Mouse (Mus musculus) left cerebral cortex, postnatal 25 days (tissue): ENCODE measurements around the gene Rreb1. TPM values are rescaled to one million over a fixed set of nuclear protein-coding genes. Genes with fewer than 3 reads are reported as not detected.

Experiments used
- DNase-seq, 2 experiments: peaks; one replicate each; pipeline ENCODE4 v3.0.0; 2022; ENCODE audit warnings: low spot score in 2 of 2, mixed read lengths in 1 of 2
- intact Hi-C: fragments of 180-260 bp; cut with DNase I; formaldehyde crosslinking; loops from one replicate; pipeline ENCODE4 v1.15.1; 2025
- total RNA-seq, 2 experiments: library from RNA; stranded (reverse); gene quantifications; 2 replicates each; pipeline ENCODE4 v1.2.3; 2021

The Rreb1 gene
- total RNA-seq, 2 experiments from 2014 or later = 29.4 to 30.1 TPM

DNA sequence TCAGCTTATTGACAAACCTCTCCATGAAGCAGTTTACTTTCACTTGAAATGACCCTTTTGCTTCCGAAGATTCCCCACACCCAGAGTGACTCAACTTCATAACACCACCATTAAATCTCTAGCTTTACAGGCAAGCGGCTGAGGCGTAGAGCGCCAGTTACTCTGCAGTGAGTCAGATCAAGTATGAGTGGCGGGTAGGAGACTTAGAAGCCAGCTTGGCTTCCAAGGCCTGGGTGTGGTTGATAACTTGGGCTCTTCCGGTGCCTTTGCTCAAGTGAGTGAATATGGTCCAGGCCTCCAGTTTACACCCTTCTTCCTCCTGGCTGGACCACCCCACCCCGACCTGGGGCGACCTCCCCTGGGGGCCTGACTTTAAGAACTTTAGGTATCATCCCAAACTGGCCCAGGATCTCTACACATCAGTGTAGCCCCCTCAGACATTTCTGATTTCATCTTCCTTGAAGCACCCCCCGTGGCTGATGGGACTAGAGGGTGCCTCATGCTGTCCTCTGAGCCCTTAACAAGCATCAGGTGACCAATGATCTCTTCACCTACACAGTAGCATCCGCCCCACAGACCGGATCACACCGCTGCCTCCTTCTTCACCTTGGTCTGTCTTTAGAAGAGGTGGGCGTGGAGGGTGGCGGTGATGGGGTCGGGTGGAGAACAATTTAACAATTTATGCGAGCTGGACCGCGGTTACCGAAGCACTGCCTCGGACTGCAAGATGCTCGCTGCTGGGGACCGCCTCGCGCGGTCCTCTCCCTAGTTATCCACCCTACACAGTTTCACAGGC lies 651 bp upstream of the Rreb1 start:
- DNase-seq = peak in 1 of 2 experiments; percentile 16
- intact Hi-C loops = no loop called here

DNA sequence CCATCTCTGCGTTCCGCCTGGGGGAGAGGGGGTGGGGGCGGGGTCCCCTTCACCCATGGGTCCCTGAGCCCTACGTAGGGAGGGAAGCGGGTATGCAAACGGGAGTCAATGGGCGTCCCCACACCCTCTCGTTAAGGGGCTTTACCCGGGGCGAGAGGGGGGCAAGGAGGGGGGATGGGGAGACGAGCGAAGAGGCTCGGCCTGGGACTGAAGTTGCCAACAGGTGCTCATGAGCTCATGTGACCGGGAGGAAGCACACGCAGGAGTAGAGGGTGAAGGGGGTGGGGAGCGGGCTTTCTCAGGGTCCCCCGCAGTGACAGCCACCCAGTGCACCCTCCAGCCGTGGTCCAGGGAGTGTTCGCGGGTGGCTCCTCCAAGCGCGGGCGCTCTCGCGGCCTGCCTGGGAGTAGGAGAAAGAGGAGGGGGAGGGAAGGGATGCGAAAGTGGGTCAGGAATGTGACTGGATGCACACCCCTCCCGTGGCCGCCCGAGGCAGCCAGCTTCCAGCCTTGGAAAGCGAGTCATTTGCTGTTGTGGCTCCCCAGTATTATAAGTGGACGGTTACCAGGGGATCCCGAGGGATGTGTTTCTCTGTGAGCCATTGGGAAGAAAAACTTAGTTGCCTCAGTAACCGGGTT lies 513 bp downstream of the Rreb1 start:
- intact Hi-C loops = no loop called here
- DNase-seq = peak; percentile 23 to 48

DNA sequence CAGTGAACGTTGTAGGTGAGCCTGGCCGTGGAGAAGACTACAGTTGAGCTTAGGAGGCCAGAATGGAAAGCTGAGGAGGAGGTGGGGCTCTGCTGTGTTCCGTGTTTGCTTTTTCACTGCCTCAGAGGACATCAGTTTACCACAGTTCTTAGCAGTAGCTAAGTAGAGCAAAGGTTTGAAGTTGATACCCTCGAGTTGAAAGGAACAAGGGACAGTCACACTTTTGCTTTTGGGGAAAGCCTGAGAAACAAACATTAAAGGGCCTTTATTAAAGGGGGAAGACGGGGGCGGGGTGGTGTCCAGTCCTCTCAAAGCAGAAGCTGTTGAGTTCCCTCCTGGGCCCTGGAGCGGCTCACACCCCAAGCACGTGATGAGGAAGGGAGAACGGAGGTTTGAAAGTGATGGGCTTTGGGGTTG lies 1.1 kb downstream of the Rreb1 start:
- no peak for DNase-seq
- intact Hi-C loops = no loop called here

DNA sequence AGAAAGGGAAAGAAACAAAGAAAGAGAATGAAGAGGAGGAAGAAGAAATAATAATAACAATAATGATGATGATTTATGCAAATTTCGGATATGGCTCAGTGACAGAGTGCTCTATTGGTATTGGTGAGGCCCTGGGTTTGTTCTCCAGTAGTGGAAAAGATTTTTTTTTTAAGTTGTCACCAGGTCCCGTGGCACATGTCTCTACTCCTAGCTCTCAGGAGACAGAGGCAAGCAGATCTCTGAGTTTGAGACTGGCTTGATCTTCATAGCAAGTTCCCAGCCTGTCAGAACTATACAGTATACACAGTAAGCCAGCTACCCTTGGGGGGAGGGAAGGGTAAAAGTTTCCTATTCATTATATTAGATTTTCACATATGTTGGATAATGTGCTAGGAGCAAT lies 3.4 kb downstream of the Rreb1 start:
- no peak for DNase-seq
- intact Hi-C loops = no loop called here

DNA sequence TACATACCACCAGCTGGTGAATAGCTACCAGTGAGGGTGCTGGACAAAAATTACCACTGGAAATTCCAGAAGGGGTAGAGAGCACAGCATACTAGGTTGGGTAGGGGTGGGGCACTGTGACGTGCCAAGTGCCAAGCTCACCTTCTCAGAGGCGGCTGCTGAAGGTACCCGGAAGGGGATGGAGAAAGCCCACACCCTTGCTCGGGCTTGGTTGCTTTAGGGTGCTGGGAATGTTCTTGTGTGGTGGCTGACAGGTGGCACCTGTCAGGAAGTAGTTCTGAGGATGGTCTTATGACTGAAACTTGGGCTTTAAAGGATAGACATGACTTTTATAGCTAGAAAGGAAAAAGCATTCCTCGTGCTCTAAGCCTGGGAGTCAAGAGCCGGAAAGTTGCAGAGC lies 3.9 kb downstream of the Rreb1 start:
- intact Hi-C loops = no loop called here
- no peak for DNase-seq

DNA sequence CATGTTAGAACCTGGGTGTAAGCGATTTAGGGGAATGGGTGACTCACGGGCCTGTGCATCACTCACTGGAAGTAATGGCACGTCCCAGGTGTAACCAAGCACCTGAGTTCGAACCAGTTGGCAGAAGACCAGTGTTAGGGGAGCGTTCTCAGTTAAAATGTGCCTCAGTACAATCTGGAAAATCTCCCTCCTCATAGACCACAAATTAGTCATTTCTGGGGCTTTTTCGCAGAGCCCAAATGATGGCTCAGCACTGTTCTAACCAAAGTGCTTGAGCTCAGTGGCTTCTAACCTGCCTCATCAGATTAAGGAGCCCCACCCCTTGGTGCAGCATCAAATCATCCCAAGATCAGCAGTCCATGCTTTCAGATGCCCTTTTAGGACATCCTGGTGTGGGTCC lies 5.5 kb downstream of the Rreb1 start:
- intact Hi-C loops = no loop called here
- DNase-seq = no peak

DNA sequence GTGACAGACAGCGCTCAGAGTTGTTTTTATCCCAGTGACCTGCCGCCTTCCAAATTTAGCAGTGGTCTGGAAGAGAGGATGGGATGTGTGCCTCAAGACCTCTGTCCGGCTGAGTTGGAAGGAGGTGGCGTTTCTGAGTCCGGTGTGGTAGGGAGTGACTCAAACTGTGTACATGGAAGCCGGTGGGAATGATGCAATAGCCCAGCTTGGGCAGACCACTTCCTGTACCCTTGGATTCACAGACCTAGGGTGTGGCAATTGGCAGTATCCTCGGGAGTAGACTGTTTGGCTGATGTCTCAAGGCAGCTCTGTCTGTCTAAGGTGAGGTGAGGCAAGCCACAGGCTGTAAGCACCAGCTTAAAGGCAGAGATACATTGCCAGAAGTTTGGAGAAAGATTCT lies 6.0 kb downstream of the Rreb1 start:
- intact Hi-C loops = no loop called here
- DNase-seq = no peak

DNA sequence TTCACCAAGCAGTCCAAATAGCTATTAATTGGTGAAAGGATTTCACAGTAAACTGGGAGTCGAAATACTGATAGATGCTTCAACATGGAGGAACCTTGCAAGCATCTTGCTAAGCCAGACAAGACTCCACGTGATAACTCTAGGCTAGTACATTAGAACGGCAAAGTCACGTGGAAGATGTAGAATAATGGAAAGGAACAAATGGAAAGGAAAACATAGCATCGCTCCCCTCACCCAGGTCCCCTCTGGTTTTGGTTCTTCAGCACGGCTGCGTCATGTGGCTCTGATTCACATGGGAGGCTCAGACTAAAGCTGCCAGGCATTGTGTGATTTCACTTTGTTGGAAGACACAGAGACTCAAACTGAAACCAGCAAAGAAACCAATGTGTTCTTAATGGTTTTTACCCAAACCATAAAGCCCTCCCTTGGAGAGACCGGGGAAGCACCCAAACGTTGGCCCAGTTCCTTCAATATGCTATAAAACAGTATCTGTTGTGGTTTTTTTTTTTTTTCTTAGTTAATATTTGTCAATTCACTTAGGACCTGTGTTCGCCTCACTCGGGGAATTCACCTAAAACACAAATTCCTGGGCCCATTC lies 14.6 kb downstream of the Rreb1 start:
- intact Hi-C loops = no loop called here
- DNase-seq = no peak

DNA sequence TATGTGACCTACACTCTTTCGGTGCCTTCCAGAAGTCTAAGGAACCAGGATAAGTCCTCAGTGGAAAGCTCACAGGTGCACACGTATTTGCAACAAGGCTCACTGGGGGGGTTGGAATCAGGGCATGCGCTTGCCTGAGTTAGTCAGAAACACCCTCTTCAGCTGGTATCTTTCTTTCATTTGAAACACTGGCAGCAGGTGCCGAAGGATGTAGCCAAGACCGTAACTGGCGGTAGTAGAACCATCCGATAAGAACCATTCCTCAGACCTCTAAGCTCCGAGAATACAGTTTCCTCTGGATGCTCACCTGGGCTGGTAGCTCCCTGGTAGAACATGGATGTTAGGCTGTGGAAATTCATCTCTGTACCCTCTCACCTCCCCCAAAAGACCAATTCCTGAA lies 20.6 kb downstream of the Rreb1 start:
- intact Hi-C loops = no loop called here
- no peak for DNase-seq

DNA sequence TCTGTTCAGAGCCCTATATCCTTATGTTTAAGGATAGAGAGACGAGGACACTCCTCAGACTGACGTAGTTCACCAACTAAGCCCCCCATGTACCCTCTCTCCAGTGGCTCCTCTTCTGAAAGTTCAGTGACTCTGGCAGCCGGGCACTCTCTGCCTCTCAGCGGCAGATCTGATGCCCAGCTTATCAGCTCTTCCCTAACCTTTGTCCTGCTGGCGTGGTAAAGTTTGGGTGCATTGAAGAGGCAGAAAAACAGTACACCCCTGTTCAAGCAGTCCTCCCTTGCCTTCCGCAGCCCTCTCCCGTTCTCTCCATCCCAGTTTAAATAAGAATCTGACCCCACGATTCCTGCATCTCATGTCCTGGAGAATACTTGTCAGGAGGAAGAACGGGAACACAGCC lies 21.2 kb downstream of the Rreb1 start:
- intact Hi-C loops = no loop called here
- DNase-seq = no peak

DNA sequence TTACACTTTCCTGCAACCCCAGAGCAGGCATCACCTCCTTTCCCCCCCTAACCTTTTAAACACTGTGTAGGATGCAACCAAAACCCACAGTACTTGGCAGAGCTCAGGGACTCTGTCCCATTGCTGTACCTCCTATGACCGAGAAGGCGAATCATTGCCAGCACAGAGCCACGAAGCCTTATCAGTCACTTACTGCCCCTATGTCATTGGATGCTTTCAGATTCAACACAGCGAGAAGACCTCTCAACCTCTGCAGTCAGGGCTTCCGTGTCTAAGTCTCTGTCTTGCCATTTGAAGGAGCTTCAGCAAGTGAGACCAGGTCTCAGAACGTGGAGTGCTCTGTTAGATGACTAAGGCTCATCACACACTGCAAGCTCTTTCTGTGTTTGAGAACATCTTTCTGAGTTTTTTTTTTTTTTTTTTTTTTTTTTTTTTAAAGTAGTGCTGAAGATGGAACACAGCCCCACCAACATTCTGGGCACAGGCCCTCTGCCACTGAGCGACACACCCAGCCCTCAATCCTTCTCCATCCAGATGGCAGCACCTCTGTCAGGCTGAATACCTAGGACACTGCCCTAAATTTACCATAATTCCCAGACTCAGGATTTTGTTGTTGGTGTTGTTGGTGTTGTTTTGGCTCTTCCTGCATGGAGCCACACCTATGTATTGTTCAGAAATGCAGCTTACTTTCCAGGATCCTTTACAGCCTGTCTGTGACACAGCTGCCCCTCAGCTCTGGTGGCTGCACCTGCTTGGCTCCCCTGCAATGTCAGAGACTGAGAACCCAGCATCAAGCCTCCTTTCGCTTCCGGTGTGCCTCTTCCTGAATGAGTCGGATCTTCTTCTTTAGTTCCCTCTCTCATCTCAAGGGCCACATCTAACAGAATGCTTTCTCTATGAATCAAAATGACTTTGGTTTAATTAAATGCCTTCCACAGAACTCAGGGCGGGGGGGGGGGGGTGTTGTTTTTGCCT lies 23.2 kb downstream of the Rreb1 start:
- no peak for DNase-seq
- intact Hi-C loops = loop anchor here (5.0 kb wide), 1 partner anchor 49 kb away; no protein-coding TSS in a partner anchor

DNA sequence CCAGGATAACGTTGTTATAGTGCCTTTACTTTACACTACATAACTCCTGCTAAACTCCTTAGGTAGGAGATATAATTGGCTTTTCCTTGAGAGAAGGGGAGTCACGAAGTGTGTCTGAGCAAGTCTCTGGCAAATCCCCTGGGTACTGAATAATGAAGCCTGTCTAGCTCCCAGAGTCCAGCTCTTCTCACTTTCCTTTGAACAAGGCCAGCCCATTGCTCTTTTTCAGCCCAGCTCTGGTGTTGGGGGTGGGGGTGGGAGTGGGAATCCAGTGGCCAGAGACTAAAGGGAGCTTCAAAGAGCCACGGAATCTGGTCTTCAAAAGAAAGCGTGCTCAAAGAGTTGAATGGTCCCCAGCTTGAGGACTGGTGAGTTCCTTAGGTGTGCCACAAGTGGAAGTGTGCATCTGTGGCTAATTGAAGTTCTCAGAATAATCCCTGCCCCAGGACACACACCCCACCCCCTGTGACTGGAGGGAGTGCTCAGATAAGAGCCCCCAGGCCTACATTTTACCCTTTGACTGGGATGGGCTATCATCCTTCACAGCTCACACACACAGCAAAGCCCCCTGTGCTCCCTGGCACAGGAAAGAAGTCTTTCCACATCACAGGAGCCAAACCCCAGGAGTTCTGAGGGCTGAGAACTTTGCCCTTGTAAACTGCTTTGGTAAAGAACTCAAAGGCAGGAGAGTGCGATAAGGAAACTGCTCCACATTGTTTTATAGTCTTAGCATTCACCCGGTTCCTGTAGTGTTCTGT lies 24.2 kb downstream of the Rreb1 start:
- DNase-seq = no peak
- intact Hi-C loops = loop anchor here (5.0 kb wide), 1 partner anchor 50 kb away; no protein-coding TSS in a partner anchor

DNA sequence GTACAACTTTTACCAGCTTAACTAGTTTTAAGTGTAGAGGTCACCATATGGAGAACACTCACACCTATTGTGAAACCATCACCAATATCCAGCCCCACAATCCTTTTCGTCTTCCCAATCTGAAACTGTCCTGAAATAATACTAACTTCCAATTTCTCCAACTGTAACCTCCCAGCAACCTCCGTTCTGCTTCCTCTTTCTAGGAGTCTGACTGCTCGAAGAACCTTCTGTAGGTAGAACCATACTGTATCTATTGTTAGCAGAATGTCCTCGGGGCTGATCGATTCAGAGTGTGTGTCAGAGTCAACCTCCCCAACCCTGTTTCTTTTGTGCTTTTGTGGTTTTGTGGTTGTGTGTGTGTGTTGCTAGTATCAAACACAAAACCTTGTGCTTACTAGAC lies 25.0 kb downstream of the Rreb1 start:
- intact Hi-C loops = loop anchor here (5.0 kb wide), 1 partner anchor 51 kb away; no protein-coding TSS in a partner anchor

DNA sequence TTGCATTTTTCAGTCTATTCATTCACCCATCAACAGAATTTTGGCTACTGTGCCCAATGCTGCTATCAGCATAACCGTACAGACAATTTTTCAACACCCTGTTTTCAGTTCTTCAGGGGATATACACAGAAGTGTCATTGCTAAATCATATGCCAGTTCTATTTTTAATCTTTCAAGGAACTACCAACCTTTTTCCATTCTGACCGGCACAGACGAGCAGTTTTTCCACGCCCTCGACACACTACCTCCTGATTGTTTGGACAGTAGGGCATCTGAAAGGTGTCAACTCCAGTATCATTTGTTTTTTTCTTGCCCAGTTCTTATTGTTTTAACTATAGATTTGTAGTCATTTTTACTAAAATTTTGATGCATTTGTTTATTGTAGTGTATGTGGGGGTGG lies 25.8 kb downstream of the Rreb1 start:
- intact Hi-C loops = loop anchor here (5.0 kb wide), 1 partner anchor 52 kb away; no protein-coding TSS in a partner anchor
- no peak for DNase-seq

More for the DNA sequence above, 25.0 kb downstream of the Rreb1 start:
- DNase-seq = no peak

DNA sequence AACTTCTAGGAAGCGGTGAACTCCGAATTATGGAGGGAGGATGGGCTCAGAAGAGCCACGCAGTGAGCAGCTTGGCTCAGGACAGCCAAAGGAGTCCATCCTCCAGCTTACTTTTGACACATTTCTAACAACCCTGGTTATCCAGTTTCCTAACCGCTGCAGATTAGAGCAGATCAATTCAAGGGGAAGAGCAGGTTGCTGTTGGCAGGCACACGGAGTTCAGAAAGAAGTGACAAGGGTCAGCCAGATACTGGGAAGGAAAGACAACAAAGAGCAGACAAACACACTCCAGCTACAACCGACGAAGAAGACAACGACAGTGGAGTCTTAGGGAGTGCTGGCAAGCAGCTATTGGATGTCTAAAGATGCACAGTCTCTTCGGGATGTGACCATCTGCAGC lies 36.8 kb downstream of the Rreb1 start:
- intact Hi-C loops = no loop called here
- no peak for DNase-seq

DNA sequence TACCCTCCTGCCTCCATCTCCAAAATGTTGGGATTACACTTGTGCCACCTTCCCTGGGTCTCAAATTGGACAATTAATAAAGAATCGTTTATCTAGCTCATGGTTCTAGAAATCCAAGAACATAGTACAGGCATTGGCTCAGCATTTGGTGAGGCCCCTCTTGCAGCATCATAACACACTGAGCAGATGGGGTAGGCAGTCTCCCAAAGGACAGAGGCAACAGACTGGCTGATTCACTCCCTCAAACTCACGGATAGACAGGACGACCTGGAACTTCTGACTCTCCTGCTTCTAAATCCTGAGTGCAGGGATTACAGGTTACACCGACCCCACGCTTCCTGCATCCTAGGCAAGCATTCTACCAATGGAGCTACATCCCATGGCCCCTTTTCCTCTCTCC lies 38.5 kb downstream of the Rreb1 start:
- no peak for DNase-seq
- intact Hi-C loops = no loop called here

DNA sequence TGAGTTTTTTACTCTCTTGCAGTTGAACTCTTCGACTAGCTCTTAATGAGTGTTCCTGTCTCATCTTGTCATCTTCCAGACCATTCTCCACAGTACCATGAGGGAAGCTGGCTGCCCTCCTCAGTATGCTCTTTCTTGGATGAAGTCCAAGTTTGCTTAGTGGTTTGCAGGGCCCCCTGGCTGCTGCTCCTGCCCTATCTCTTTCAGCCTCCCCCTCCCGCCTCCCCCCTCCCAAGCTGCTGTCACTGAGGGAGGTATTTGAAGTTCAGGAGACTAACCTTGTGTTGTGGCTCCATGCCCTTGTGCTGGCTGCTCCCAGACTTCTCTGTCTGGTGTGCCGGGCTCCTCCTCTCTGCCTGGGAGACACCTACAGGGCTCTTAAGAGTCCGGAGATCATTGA lies 43.2 kb downstream of the Rreb1 start:
- intact Hi-C loops = no loop called here
- no peak for DNase-seq

DNA sequence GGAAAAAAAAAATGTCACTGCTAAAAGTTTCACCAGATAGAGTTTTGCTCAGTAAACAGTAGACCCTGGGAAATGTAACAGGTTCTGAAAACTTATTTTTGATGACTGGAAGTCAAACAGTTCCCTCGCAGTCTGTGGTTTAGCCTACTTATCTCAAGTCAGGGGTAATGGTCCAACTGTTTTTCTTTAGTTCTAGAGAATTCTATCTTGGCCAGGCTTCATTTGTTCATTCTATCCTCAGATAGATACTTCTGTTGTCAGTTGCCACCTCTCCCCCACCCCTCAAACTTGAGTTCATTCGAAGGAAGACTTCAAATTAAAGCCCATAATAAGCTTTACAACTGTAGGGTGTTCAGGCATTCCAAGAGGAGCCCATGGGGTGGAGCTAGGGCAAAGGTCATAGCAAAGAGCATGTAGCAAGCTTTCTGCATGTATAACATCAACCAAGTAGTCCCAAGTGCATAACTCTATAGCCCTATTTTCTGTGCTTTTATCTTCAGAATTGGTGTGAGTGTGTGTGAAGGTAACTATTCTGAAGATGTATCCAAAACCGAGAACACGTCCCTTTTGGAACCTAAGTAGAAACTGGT lies 46.2 kb downstream of the Rreb1 start:
- no peak for DNase-seq
- intact Hi-C loops = no loop called here
